Mouse (Mus musculus): ENCODE data around the gene Gm14406. TPM values are rescaled to one million over a fixed set of nuclear protein-coding genes. Genes with fewer than 3 reads are reported as not detected.

Gene Gm14406
- polyA plus RNA-seq, 1 experiment from 2014 or later = not detected

Other genes with a start within 250 kb of the Gm14406 start
- gene Gm14418, start 179.9 kb downstream of the Gm14406 start, polyA plus RNA-seq (2016; fragmentation: Nextera tagmentation; extraction: Ambion mirVana) = 9.5 and 10.9 TPM in 2 replicates
- 13.0 and 15.2 TPM in 2 replicates for gene Zfp970, start 113.5 kb downstream of the Gm14406 start, polyA plus RNA-seq (2016; fragmentation: Nextera tagmentation; extraction: Ambion mirVana)
- 5.3 TPM in 2 replicates for gene Gm14403, start 80.0 kb downstream of the Gm14406 start, polyA plus RNA-seq (2016; fragmentation: Nextera tagmentation; extraction: Ambion mirVana)
- 8.9 and 12.3 TPM in 2 replicates for gene Gm14322, start 181.1 kb upstream of the Gm14406 start, polyA plus RNA-seq (2016; fragmentation: Nextera tagmentation; extraction: Ambion mirVana)